Mouse (Mus musculus) stomach, embryonic 16.5 days (tissue): ENCODE data around the gene Gm13285. TPM values are rescaled to one million over a fixed set of nuclear protein-coding genes. Genes with fewer than 3 reads are reported as not detected.

Experiments
- polyA plus RNA-seq: library from polyadenylated mRNA; unstranded; fragments of >200 nt; fragmentation: Nextera tagmentation; extraction: Ambion mirVana; gene quantifications from 2 replicates; pipeline ENCODE4 v1.2.1, GENCODE M21; 2015

The Gm13285 gene
- polyA plus RNA-seq, 1 experiment from 2014 or later, result 0.70 TPM

Other genes starting within 250 kb of the Gm13285 start
- gene Ifna15, start 241.4 kb upstream of the Gm13285 start, polyA plus RNA-seq, result not detected in 2 replicates
- not detected in 2 replicates for gene Ifna14, start 227.9 kb upstream of the Gm13285 start, polyA plus RNA-seq
- gene Ifna9, start 207.3 kb upstream of the Gm13285 start, polyA plus RNA-seq, result not detected in 2 replicates
- gene Ifna12, start 196.3 kb upstream of the Gm13285 start, polyA plus RNA-seq, result not detected in 2 replicates
- not detected in 2 replicates for gene C87499, start 165.3 kb upstream of the Gm13285 start, polyA plus RNA-seq
- gene Ifna13, start 155.2 kb upstream of the Gm13285 start, polyA plus RNA-seq, result not detected in 2 replicates
- gene Ifna16, start 122.7 kb upstream of the Gm13285 start, polyA plus RNA-seq, result not detected in 2 replicates
- not detected in 2 replicates for gene Ifna2, start 115.8 kb upstream of the Gm13285 start, polyA plus RNA-seq
- gene Ifnab, start 108.3 kb upstream of the Gm13285 start, polyA plus RNA-seq, result not detected in 2 replicates
- 0.36 and 0.51 TPM in 2 replicates for gene Gm26566, start 77.9 kb upstream of the Gm13285 start, polyA plus RNA-seq
- gene Klhl9, start 77.2 kb upstream of the Gm13285 start, polyA plus RNA-seq, result 83.6 and 87.9 TPM in 2 replicates
- not detected in 2 replicates for gene Gm13271, start 44.8 kb upstream of the Gm13285 start, polyA plus RNA-seq
- 0.19 and 0.26 TPM in 2 replicates for gene Gm13283, start 39.5 kb upstream of the Gm13285 start, polyA plus RNA-seq
- 0.59 and 0.89 TPM in 2 replicates for gene Gm13290, start 25.8 kb upstream of the Gm13285 start, polyA plus RNA-seq
- not detected in 2 replicates for gene Gm13289, start 22.7 kb upstream of the Gm13285 start, polyA plus RNA-seq
- gene Gm13272, start 19.8 kb upstream of the Gm13285 start, polyA plus RNA-seq, result 0.28 TPM in 1 of 2 replicates, not detected in the other
- gene Ifnz, start 17.5 kb upstream of the Gm13285 start, polyA plus RNA-seq, result 0.48 TPM in 1 of 2 replicates, not detected in the other
- not detected in 2 replicates for gene Gm13276, start 14.0 kb upstream of the Gm13285 start, polyA plus RNA-seq
- not detected in 2 replicates for gene Gm13277, start 11.0 kb upstream of the Gm13285 start, polyA plus RNA-seq
- gene Gm13278, start 8.1 kb upstream of the Gm13285 start, polyA plus RNA-seq, result not detected in 2 replicates
- gene Gm13275, start 5.2 kb upstream of the Gm13285 start, polyA plus RNA-seq, result not detected in 2 replicates
- not detected in 2 replicates for gene Gm13279, start 2.3 kb upstream of the Gm13285 start, polyA plus RNA-seq
- not detected in 2 replicates for gene Gm13287, start 3.6 kb downstream of the Gm13285 start, polyA plus RNA-seq
- gene Gm13288, start 5.9 kb downstream of the Gm13285 start, polyA plus RNA-seq, result 0.06 and 0.15 TPM in 2 replicates
- gene Ifna7, start 16.6 kb downstream of the Gm13285 start, polyA plus RNA-seq, result not detected in 2 replicates
- not detected in 2 replicates for gene Ifna11, start 20.3 kb downstream of the Gm13285 start, polyA plus RNA-seq
- not detected in 2 replicates for gene Ifna6, start 27.8 kb downstream of the Gm13285 start, polyA plus RNA-seq
- gene Ifna5, start 35.9 kb downstream of the Gm13285 start, polyA plus RNA-seq, result not detected in 2 replicates
- not detected in 2 replicates for gene Ifna4, start 42.2 kb downstream of the Gm13285 start, polyA plus RNA-seq
- not detected in 2 replicates for gene Ifna1, start 50.4 kb downstream of the Gm13285 start, polyA plus RNA-seq
- not detected in 2 replicates for gene Ifne, start 80.5 kb downstream of the Gm13285 start, polyA plus RNA-seq